Mouse (Mus musculus) cerebellum, adult 11 months (tissue): ENCODE results near the gene Strn.

Experiments
- DNase-seq: peaks from one replicate; pipeline ENCODE4 v3.0.0; 2022

The Strn gene

DNA sequence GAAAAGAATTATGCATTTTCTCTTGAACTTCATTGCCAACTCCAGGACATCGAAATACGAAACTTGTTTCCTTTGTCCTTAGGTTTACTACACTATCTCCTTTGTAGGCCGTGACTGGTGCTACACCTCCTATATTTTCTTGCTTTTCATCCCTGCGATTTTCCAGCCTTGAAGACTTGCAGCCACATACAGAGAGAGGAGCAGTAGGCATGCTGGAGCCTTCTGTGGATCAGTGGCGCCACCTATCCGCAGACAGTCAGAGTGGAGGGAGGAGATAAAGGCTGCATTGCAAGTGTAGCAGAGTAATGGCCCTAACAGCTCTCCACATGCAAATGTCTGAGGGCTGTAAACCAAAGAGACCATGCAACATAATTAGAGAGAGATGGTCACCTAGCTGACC is 125.9 kb downstream of the Strn start:
- DNase-seq = no peak

DNA sequence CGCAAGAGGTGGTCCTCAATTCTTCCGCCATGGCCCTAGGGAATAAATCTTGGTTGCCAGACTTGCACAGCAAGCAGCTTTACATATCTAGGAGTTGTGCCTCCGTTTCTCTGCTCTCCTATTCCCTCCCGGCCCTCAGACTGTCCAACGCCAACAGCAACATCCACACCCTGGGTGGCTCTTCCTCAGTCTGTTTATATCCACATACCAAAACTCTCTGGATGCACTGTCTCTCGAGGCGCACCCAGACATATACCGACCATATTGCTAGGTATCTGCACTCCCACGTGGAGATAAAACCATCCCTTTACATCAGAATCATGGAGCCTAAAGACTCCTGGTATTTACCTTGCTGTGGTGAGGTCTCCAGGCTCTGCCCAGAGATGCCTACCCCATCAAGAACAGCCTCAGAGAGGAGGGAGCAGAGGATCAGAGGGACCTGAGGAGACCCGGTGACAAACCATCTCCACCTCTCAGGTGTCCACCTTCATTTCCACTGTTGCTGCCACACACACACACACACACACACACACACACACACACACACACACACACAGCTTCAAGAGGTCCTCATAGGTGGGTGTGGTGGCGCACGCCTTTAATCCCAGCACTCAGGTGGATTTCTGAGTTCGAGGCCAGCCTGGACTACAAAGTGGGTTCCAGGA is 127.7 kb downstream of the Strn start:
- DNase-seq = no peak

- no peak for DNase-seq
Observed at GRCm38 (mm10) chr17:78608716-78609115, 128.3 kb downstream of the Strn start.

DNA sequence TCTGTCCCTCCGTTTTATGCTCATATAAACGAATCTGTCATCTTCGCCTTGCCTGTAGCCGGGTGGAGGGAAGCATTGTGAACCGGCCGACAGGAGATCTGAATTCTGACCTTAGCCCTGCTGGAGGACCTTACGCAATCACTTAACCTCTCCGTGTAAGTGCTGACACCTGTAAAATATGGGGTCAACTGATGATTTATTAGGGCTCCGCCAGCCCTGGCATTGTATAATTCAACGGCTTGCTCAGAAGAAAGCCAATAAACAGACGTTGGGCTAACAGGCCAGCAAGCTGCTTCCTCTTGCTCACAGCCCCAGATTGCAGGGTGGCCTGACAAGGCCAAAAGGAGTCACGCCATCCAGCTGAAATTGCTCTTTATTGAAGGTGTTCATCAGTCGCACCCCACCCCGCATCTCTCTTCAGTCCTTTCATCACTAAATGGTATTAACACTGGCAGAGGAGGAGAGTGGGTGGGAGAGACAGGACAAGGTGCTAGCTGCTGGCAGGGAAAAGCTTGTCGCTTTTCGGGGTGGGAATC is 128.8 kb downstream of the Strn start:
- DNase-seq = no peak

- DNase-seq = peak; percentile 30
Observed at GRCm38 (mm10) chr17:78604431-78604830, 132.6 kb downstream of the Strn start.

- peak; percentile 65 for DNase-seq
Observed at GRCm38 (mm10) chr17:78603872-78604271, 133.1 kb downstream of the Strn start.

DNA sequence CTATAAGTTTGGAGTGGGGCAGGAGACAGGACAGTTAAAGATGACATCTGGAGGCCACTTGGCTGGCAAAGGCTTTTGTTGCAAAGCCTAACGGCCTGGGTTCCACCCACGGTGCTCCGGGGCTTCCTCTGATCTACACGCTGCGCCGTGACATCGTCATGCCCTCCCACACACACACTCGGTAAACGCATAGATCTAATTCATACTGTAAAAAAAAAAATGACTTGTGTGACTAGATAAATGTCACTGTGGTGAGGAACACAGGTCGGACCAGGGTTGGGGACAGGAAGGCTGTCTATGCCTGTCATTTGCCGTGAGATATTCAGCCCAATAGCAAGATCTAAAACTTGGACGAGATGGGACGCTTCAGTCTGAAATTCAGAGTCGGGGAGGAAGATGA is 134.7 kb downstream of the Strn start:
- DNase-seq = no peak

DNA sequence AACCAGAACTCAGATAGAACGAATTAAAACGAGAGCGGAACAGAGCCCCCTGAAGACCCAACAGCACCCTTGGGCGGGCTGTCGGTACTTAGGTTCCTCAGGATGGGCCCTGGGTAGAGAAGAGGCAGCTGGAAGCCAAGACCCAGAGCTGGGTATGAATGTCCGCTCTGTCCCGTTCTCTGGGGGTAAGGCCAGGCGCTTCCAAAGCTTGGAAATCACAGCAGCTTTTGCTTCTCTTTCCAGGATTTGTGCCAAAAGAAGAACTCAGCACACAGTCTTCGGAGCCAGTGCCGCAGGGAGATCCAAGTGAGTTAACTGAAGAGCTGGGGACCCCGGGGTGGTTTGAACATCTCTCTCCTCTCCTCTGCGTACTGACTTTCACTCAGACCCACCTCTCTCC is 135.4 kb downstream of the Strn start:
- DNase-seq = no peak

- no peak for DNase-seq
Observed at GRCm38 (mm10) chr17:78601042-78601441, 136.0 kb downstream of the Strn start.
